Mouse (Mus musculus): ENCODE measurements around the gene Apol9b. TPM values are rescaled to one million over a fixed set of nuclear protein-coding genes. Genes with fewer than 3 reads are reported as not detected.

The Apol9b gene
- total and polyA plus RNA-seq, 3 experiments: not detected

DNA sequence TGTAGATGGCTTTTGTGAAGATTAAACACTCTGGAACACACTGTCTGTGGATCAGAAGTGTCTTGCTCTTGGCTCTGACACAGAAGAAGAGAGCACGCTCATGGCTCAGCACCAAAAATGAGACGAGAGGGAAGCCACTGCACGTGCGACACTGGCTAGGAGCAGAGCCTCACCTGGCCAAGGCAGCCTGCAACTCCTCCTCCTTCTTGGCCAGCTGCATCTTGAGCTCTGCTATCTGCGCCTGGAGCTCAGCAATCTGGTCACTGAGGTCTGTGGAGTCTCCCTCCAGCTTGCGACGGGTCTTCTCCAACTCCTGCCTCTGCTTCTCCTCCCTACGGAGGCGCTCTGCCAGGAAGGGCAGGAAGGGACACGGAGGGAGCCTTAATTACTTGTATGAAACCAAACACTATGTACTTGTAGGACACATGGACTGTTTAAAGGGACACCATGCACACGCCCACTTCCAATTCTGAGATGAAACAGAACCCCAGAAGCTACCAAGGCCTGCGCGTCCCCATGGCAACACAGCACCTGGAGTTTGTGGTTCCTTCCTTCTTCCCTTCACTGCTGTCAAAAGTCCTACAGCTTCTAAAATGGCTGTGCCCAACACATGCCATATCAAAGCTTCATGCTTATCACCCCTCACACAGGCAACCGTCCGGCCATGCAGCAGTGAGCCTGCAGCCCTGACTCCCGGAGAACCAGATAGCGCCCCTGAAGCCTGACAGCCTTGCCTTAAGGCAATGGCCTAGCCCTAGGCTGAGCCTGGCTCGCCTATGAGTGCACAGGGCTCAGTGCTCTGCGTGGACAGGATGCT is 44.5 kb downstream of the Apol9b start:
- Histone ChIP-seq H3K27me3 (ENCODE audit: control insufficient read depth in 1 of 2, insufficient read depth in 2 of 2, low read length in 2 of 2) (no peaks in the 10 kb centered on the region), H3K9ac (ENCODE audit: control insufficient read depth, low read depth, low read length, poor library complexity, severe bottlenecking) (no peak overlapping the region), H3K79me2 (ENCODE audit: control insufficient read depth, insufficient read depth, low read length, poor library complexity) (no peaks in the 10 kb centered on the region), H3K4me1 (ENCODE audit: control insufficient read depth in 1 of 2, insufficient read depth in 2 of 2, low read length in 2 of 2) (peaks cover 4 to 16% of the 10 kb centered on the region in 2 experiments; a peak in 3 of 4 replicates), H3K36me3 (ENCODE audit: control insufficient read depth in 1 of 2, insufficient read depth in 2 of 2, low read length in 2 of 2) (peaks cover 12 to 16% of the 10 kb centered on the region in 2 experiments), H3K27ac (ENCODE audit: control insufficient read depth, low read depth, low read length) (peak overlapping the region; percentile 33), H3K9me3 (replicated peaks; ENCODE audit: insufficient read depth, low read length) (no peaks in the 10 kb centered on the region), H3K4me3 (ENCODE audit: control insufficient read depth in 1 of 2, insufficient read depth in 1 of 2, low read depth in 2 of 2, low read length in 2 of 2) (no peak overlapping the region)
- peak; percentile 90 for DNase-seq (ENCODE audit: low read depth, low spot score)
- TF ChIP-seq MEF2A (IDR thresholded peaks at IDR 0.05; ENCODE audit: extremely low read depth, insufficient replicate concordance, low read depth, low read length, poor library complexity, severe bottlenecking) (no peak), ZNF384 (IDR thresholded peaks at IDR 0.05; ENCODE audit: low read depth, low read length) (no peak), MAFK (IDR thresholded peaks at IDR 0.05; ENCODE audit: borderline replicate concordance, low read depth, low read length) (no peak), CHD2 (IDR thresholded peaks at IDR 0.05; ENCODE audit: low read length) (no peak), TBP (IDR thresholded peaks at IDR 0.05; ENCODE audit: low read depth, low read length) (no peak), USF1 (IDR thresholded peaks at IDR 0.05; ENCODE audit: low read depth, low read length) (no peak), TCF12 (IDR thresholded peaks at IDR 0.05; ENCODE audit: low read depth, low read length) (peak; percentile 96), USF2 (IDR thresholded peaks at IDR 0.05; ENCODE audit: borderline replicate concordance in 1 of 2, insufficient read depth in 1 of 2, low read depth in 1 of 2, low read length in 2 of 2) (no peak), SIN3A (IDR thresholded peaks at IDR 0.05; ENCODE audit: low read length) (peak; percentile 97), NRF1 (IDR thresholded peaks at IDR 0.05; ENCODE audit: insufficient read depth, low read depth, low read length, poor library complexity, severe bottlenecking) (no peak), POLR2AphosphoS2 (IDR thresholded peaks at IDR 0.05; ENCODE audit: low read length) (no peak), MAX (IDR thresholded peaks at IDR 0.05; ENCODE audit: low read length) (peak; percentile 82), RCOR1 (IDR thresholded peaks at IDR 0.05; ENCODE audit: low read depth, low read length) (peak; percentile 63), JUND (IDR thresholded peaks at IDR 0.05; ENCODE audit: low read depth, low read length) (no peak), HCFC1 (IDR thresholded peaks at IDR 0.05; ENCODE audit: low read depth, low read length) (0 out of 2 replicates have a peak, but pooled peaks have one; percentile 24), MAZ (IDR thresholded peaks at IDR 0.05; ENCODE audit: low read depth, low read length) (0 out of 2 replicates have a peak, but pooled peaks have one; percentile 29), POLR2AphosphoS5 (IDR thresholded peaks at IDR 0.05; ENCODE audit: borderline replicate concordance, low read depth, low read length) (no peak), MXI1 (IDR thresholded peaks at IDR 0.05; ENCODE audit: low read depth, low read length) (peak; percentile 95), BHLHE40 (IDR thresholded peaks at IDR 0.05; ENCODE audit: borderline replicate concordance, low read depth, low read length) (peak; percentile 77), MYC (IDR thresholded peaks at IDR 0.05; ENCODE audit: low read depth, low read length) (peak; percentile 72), ZKSCAN1 (IDR thresholded peaks at IDR 0.05; ENCODE audit: low read depth, low read length) (no peak), ZMIZ1 (IDR thresholded peaks at IDR 0.05; ENCODE audit: low read depth, low read length) (no peak), EP300 (IDR thresholded peaks at IDR 0.05; ENCODE audit: low read depth in 1 of 2, low read length in 2 of 2) (peak; percentile 88 to 98), KAT2A (conservative IDR thresholded peaks at IDR 0.05; ENCODE audit: low read depth, low read length) (no peak), ELF1 (IDR thresholded peaks at IDR 0.05; ENCODE audit: low read depth, low read length) (no peak; the same call in 1 of the 2 replicates), RAD21 (IDR thresholded peaks at IDR 0.05; ENCODE audit: low read depth, low read length) (no peak), NELFE (IDR thresholded peaks at IDR 0.05; ENCODE audit: low read depth, low read length) (no peak), CTCF (IDR thresholded peaks at IDR 0.05 in 2 of 3, conservative IDR thresholded peaks at IDR 0.05 in 1 of 3; ENCODE audit: control insufficient read depth in 1 of 3, insufficient read depth in 1 of 3, low read depth in 2 of 3, low read length in 3 of 3, poor library complexity in 1 of 3, severe bottlenecking in 1 of 3) (no peak), TAL1 (IDR thresholded peaks at IDR 0.05; ENCODE audit: low read length) (peak; percentile 92), MYB (IDR thresholded peaks at IDR 0.05; ENCODE audit: low read depth, low read length) (peak; percentile 91), GATA1 (IDR thresholded peaks at IDR 0.05; ENCODE audit: low read depth, low read length) (peak; percentile 88), ETS1 (IDR thresholded peaks at IDR 0.05; ENCODE audit: low read depth, low read length) (peak; percentile 89), SMC3 (IDR thresholded peaks at IDR 0.05; ENCODE audit: low read depth, low read length) (no peak), POLR2A (IDR thresholded peaks at IDR 0.05; ENCODE audit: control insufficient read depth in 1 of 2, insufficient read depth in 1 of 2, low read depth in 1 of 2, low read length in 2 of 2, poor library complexity in 1 of 2) (no peak; a peak in 1 of 4 replicates), UBTF (IDR thresholded peaks at IDR 0.05; ENCODE audit: borderline replicate concordance, insufficient read depth, low read depth, low read length) (no peak), CHD1 (IDR thresholded peaks at IDR 0.05; ENCODE audit: low read depth, low read length) (no peak)

Data from MEL (cell line).